Mouse (Mus musculus): Measurements from ENCODE around the gene Sufu.
A peak's percentile ranks its signal among the peaks of the same experiment; 100 is the strongest.

Gene Sufu

GRCm38 (mm10) chr19:46394712-46395108, 2.0 kb upstream of the Sufu start:
- no peak for DNase-seq (ENCODE audit: low spot score)

DNA sequence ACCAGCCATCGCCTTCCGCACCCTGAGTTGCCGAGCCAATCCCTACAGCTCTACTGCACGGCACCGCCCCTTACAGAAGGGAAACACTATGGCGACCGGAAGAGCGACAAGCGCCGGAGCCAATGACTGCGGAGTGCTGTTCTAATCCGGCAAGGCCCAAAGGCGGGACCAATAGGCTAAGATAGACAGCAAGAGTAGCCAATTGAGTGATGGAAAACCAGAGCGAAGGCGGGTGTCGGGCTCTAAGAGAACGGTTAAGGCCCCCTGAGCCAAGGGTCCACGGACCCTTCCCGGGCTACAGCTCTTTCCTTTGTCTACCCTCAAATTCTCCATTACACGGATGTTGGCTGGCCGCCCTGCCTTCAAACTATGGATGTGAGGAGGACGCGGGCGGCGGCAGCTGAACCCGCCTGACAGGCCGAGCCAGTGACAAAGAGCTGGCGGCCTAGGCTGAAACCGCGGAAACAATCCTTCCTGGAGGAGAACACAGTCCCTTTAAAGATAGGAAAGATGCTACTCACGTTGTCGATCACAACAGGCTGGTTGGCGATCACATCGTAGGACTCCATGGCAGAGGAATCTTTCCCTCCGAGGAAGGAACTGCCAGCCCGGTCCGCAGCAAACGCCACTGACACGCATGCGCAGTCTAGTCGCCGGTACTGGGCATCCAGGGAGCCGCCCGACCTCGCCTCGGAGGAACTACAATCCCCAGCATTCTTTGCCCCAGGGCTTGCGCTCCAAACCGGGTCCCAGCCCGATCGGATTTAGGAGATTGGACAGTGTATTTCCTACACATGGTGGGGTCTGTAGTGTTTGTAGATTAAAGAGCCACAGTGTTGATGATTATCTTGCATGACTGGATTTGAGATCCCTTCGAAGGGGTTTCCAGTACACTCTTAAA, 1.3 kb upstream of the Sufu start, which contains the start of gene Actr1a:
Gene Actr1a, minus strand, starts transcription at position 640 of the 901 bp plus-strand sequence.
- DNase-seq (ENCODE audit: low spot score), result peak; percentile 95

- DNase-seq (ENCODE audit: low spot score), result no peak
Observed at GRCm38 (mm10) chr19:46396109-46396508, 587 bp upstream of the Sufu start.

DNA sequence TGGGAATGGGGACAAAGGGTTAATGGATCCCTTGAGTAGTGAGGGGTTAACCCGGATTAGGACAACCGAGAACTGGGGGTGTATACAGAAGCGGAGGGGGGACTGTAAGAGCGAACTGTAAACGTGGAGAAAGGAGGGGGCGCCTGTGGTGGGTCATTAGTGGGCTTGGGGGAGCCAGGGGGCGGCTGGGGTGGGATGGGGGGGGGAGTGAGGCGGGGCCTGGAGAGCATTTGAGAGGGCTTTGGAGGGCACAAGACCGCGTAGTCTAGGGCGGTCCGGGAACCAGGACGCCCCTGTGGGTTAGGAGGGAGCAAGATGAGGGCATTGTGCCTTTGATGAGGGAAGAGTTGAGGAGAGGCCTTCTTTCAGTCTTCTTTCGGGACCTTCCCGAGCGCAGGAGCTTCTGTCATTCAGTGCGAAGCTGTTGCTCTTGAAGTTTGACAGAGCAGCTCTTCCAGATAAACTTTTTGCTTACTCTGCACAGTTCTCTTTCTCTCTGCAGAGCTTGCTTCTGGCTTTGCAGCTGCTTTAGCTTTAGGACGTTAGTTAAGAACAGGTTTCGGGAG, 823 bp downstream of the Sufu start:
- DNase-seq (ENCODE audit: low spot score), result no peak

- DNase-seq (ENCODE audit: low spot score), result no peak
Observed at GRCm38 (mm10) chr19:46398401-46398800, 1.7 kb downstream of the Sufu start.

GRCm38 (mm10) chr19:46399372-46399771, 2.7 kb downstream of the Sufu start:
- no peak for DNase-seq (ENCODE audit: low spot score)

GRCm38 (mm10) chr19:46399886-46400285, 3.2 kb downstream of the Sufu start:
- no peak for DNase-seq (ENCODE audit: low spot score)

GRCm38 (mm10) chr19:46400558-46400957, 3.9 kb downstream of the Sufu start:
- no peak for DNase-seq (ENCODE audit: low spot score)

DNA sequence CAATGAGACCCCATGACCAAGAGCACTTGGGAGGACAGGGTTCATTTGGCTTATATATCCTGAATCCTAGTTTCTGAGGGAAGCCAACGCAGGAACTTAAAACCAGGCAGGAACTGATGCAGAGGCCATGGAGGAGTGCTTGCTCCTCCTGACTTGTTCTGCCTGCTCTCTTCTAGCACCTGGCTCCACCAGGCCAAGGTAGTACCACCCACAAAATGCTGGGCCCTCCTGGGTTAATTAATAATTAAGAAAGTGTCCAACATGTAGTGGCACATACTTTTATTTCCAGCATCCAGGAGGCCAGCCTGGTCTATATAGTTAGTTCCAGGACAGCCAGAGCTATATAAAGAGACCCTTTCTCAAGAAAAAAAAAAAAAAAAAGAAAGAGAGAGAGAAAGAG, 7.3 kb downstream of the Sufu start:
- no peak for DNase-seq (ENCODE audit: low spot score)

DNA sequence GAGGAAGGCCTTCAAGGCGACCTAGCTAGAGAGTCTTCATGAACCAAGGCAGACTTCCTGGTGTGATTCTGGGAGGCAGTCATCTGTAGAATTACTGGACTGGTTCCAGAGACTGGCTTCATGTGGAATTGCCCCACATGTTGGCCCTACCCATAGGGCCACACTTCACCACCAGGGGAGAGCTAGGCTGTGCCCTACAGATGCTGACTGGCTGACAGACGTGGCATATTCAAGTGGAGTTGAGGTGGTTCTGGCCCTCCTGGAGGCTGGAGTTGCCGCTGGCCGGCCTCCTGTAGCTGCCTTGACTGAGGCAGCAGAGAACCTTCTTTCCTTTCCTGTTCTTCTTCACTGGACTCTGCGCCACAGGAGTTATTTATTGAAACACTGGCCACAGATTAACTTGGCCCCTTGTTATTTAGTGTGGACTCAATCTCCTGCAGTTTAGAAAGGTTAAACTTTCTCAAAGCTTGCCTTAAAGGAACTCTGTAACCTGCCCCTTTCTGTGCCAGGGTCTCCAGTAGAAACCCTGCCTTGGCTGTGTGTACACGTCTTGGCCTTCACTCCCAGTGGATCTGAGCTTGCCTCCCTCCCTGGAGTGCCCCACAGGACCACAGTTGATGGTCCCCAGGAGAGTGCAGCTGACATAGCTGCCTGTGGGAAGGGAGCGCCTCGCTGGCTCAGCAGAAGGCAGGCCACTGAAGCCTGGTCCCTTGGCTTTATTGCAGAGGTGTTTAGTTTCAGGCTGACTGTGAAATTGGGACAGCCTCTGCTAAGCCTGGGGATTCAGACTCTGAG, 10.1 kb downstream of the Sufu start:
- DNase-seq (ENCODE audit: low spot score), result no peak

DNA sequence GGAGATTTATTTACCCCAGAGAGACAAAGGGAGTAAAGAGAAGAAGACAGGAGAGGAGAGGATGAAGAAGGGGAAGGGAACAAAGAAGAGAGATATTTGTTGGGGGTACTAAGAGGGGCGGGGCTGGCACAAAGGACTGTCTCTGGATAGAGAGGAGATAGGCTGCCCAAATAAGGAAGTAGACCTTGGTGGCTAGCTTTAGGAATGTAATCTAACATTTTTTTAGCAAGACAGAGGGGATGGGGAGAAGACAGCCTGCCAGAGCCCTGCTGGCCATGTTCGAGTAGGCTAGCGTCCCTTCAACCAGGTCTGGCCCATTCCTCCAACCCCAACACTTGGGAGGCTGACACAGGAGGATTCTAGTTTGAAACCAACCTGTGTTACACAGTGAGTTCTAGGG, 12.8 kb downstream of the Sufu start:
- DNase-seq (ENCODE audit: low spot score), result peak; percentile 38

DNA sequence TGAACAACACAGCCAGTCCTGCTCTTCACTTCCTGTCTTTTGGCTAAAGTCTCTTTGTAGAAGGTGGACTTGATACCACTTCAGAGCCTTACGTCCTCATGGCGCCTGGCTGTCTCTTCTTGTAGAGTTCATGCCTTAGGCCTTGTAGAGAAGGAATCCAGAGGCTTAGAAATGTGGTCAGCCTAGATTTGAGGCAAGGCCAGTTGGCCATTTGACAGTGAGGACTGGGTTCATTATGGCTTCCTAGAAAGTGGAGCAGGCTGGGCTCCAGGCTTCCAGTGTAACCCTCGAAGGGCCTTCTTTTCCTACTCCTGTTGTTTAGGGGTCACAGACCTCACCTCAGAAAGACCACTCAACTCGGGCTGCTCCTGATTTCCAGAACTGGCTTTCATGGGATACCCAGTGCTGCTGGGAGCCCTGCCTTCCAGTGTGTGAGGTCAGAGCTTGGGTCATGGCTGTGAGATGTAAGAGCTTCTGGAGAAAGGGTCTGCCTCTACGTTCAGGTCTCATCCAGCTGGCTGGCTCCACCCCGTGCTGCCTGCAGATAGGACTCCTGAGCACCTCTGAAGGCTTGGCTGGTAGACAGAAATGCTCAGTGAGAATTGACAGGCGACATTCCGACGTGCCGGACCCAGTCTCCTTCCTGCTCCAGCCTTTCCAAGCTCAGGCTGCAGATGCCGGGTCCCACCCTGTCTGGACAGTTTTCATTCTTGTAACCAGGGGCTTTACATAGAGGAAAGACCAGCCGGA, 15.5 kb downstream of the Sufu start:
- DNase-seq (ENCODE audit: low spot score), result no peak

DNA sequence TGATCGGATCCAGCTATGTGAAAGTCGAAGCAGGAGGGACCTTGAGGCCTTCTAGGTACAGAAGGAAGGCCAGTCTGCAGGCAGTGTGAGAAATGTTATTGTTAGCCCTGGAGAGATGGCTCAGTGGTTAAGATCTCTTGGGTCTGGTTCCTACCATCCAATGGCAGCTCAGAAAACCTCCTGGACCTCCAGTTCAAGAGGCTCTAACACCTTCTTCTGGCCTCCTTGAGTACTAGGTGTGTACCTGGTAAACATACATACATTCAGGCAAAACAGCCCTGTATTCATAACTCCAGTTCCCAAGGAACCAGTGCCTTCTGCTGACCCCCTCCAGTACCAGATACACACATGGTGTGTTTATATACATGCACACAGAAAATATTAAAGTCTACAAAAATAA, 17.3 kb downstream of the Sufu start:
- no peak for DNase-seq (ENCODE audit: low spot score)

- DNase-seq (ENCODE audit: low spot score), result no peak
Observed at GRCm38 (mm10) chr19:46414486-46414885, 17.8 kb downstream of the Sufu start.

DNA sequence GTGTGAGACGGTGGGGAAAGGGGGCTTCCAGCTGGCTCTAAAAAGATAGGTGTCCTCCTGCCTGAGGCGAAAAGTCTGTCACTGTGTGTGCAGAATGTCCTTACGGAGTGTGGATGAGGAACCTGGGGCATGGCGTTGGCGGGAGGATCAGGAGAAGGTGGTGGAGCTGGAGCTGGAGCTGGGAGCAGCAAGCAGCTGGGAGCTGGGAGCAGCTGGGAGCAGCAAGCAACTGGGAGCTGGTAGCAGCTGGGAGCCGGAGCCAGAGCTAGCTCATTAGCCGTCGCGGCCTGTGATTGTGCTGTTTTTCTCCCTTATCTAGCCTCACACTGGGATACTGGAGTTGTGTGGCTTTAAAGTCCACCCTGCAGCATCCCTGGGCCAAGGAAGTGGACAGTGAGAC, 19.6 kb downstream of the Sufu start:
- no peak for DNase-seq (ENCODE audit: low spot score)

DNA sequence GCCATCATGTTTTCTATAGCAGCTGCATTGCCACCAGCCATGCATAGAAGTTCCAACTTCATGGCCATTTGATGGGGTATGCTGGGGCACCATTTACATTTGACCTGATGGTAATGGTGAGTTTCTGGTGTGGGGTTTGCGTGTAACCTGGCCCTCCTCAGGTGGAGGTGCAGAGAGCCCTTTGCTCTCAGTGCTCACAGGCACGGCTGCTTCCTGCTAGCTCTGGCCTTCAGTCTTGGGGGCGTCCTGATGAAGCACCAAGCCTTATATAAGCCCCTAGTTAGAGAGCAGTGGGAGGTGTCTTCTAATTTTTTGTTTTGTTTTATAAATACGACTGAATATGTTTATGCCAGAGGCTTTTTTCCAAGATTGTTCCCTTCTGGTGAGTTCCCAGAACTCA, 21.4 kb downstream of the Sufu start:
- no peak for DNase-seq (ENCODE audit: low spot score)

DNA sequence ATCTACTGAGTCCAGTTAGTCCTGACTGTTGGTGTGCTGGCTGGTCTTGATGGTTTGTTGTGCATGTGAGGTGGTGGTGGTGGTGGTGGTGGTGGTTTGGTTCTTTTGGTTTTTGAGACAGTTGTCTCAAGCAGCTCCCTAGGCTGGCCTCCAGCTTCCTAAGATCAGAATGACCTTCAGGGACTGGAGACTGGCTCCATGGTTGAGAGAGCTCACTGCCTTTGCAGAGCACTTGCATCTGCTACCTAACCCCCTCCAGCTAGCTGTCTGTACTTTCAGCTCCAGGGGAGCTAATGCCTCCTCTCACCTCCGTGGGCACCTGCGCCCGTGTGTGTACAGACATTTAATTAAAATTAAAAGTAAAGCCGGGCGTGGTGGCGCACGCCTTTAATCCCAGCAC, 23.7 kb downstream of the Sufu start:
- no peak for DNase-seq (ENCODE audit: low spot score)

- DNase-seq (ENCODE audit: low spot score), result no peak
Observed at GRCm38 (mm10) chr19:46422384-46423338, 26.0 kb downstream of the Sufu start.

DNA sequence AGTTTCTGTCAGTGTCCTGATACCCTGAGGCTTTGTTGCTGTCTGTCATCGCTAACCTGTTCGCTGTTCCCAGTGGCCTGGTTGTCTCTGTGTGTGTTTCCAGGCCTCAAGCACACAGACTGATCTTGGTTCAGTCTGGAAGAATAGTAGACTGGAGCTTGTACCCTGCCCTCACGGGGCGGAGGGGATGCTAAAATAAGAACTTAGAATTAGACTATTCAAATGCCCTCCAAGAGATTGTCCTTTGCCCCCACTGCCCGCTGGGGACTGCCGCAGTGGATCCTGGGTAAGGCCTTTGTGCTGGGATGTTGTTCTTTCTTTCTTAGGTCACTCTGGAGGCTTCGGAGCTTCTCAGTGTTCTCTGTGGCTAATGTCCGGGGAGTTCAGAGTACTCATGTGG, 28.6 kb downstream of the Sufu start:
- no peak for DNase-seq (ENCODE audit: low spot score)

DNA sequence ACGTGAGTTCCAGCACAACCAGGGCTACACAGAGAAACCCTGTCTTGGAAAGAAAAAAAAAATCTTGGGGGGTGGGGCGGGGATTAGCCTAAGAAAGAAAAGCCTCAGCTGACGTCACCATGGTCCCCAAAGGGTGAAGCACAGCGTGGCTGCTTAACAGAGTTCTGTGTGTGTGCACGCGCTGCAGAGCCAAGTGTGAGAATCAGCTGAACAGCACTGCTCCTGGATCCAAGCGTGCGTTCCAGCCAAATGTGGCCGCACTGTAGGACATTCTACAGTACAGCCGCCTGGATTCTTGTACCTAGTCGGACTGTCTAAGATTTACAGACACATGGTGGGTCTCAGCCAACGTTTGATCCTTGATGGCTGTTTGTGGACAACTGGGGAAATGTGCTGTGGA, 29.8 kb downstream of the Sufu start:
- no peak for DNase-seq (ENCODE audit: low spot score)

- no peak for DNase-seq (ENCODE audit: low spot score)
Observed at GRCm38 (mm10) chr19:46429250-46429649, 32.6 kb downstream of the Sufu start.
